Mouse (Mus musculus): ENCODE results near the gene Sema3e.

Sema3e gene

DNA sequence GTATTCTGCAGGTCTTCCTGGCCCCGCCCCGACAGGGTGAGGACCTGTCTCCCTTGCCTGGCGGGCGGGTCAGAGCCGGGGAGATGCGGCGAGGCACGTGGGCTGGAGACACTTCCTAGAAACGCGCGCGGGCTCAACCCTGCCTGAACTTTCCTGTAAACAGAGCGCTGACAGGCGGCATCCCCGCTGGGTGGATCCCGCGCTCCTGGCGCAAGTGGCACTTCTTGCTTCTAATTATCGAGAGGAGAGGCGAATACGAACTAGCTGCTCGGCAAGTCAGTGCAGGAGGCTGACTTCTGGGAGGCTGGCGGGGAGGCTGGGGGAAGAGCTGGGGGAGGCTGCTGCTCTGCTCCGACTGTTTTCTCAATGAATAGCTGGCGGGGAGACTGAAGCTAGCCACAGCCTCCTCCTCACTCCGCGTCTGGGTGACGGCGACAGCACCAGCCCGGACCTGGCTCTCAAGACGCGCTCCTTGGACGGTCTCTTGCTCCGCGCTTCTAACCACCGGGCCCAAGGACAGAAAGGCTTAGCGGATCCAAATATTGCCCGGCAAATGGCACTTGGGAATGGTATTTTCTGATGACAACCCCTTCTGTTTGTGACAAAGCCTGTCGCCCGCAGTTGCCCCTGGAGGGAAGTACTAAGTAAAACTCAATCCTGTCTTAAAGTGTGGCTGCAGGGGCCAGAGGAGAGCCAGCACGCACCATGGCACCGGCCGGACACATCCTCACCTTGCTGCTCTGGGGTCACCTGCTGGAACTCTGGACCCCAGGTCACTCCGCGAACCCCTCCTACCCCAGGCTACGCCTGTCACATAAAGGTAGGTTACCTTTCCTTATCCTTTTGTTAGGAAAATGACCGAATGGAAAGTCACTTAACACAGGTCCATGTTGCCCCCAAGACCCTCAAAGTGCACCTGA lies at the start of gene Sema3e:
Gene Sema3e, plus strand, starts transcription at position 72 of the 920 bp plus-strand sequence.
- DNase-seq (ENCODE audit: low read depth, low spot score): no peak

DNA sequence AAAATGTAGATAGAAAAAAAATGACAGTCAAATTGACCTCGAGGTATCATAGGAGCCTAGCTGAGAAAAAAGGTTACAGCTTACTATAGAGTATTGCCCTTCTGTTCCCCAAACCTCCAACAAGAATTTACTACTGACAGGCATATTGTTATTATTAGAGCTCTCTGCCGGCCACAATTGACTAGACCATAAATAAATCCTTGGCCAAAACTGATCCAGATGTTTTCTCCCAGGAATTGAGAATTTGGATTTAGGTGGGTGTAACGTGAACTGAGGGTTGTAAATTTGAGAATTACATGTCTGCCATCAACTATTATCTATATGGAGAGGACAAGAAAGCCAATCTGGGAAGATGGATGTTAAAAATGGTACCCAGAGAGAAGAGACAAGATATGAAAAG lies 47.5 kb upstream of the Sema3e start:
- no peak for DNase-seq (ENCODE audit: low read depth, low spot score)

DNA sequence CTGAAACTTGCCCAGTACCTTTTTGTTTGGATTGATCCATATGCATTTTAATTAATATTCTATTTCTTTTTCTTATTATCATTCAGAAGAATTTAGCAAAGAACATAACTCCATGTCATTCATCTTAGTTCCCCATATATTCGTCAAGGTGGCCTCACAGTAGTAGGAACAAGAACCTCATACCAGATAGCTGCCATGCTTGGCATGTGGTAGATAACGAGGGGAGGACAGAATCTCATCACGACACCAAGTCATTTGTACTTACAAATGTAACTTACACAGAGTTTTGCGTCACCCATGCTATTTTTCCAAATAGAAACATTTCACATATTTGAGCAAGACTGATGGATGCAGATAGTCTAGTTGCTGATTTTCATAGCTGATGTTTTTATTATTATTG lies 45.9 kb upstream of the Sema3e start:
- DNase-seq (ENCODE audit: low read depth, low spot score): no peak

DNA sequence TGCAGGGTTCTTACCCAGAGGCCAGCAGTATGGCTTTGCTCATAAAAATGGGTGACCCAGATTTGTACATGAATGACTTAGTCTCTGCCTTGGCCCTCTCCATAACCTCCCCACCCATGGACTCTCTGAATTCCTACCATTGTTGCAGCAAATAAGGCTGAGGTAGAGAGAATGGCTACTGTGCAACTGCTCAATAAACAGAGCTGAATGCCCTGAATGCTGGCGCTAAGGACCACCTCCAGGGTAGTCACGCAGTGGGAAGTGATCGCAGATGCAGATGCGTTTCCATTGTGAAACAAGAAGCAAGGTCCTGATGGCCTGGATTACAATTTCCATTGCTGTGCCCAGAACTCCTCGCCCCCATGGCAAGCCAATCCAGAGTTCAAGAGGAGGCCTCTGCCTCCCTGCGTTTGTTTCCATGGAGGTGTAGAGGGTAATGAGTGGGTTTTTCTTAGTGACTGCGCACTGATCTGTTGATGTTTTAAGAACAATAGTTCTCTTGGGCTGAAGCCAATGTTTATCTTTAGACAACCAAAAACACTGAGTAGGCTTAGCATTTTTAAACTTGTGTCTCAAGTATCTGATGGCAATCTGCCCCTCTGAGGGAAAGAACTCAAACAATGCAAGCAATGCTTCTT lies 42.5 kb upstream of the Sema3e start:
- DNase-seq (ENCODE audit: low read depth, low spot score): no peak

DNA sequence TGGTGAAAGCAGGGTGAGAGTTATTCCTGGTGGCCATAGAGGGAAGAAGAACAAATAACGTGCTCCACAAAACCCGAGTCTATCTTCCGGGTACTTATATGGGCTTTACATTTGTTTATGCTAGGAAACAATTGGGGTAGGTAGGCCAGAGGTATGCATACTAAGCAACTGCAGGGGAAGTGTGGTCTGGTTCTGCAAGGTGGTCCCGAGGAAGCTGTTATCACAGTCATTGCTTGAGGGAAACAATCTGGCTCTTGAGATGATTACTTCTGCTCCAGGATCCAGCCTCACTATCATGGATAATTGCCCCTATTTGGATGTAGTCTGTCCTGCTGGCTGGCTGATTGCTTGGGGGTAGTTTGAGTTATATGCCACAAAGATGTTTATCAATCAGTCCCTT lies 41.5 kb upstream of the Sema3e start:
- no peak for DNase-seq (ENCODE audit: low read depth, low spot score)

DNA sequence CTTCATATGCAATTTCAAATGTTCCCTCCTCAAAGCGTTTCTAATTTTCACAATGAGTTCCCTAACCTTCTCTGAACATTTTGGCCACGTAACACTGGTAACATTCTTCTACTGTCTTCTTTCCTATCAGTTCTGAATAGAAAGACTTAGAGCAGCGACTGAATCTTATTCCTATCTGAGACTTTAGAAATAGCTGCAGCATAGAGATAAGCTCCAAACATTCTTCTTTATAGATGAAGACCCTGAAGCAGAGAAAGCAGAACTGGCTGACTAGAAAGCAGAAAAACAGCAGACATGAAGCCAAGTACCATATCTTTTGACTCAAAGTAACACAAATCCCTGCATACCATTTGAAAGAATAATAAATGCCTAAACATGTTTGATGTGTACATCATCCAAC lies 39.4 kb upstream of the Sema3e start:
- no peak for DNase-seq (ENCODE audit: low read depth, low spot score)

DNA sequence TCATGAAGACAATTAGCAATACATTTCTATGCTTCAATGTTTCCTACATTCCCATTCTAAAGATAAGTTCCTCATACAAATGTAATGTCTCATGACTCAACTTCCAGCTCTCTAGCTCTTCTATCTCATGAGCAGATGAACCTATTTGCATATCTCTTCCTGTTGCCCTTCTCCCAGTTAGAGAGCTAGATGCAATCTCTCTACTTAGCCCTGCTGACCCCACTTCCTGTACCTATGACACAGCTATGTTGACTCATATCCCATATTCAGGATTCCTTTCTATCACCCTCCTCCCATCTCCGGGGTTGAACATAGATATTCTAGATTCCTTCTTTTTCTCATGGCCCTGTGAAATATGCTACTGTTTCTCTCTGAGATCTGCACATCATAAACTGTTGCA lies 38.0 kb upstream of the Sema3e start:
- no peak for DNase-seq (ENCODE audit: low read depth, low spot score)

DNA sequence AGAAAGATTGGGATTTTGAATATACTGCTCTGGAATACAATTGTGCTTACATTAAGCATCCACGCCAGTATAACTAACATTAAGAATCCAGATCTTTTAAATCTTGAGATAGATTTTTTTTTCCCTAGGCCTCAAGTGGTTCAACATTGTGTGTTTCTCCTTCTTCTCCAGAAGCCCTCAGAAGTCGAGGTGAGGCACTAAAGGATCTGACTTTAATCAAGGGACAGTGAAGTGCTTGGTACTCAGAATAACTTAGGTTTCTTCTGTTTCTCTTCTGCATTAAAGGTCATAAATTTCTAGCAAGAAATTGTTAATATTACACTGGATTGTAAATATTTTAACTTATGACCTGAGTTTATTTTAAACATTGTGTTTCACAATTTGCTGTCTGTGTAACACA lies 37.1 kb upstream of the Sema3e start:
- no peak for DNase-seq (ENCODE audit: low read depth, low spot score)

DNA sequence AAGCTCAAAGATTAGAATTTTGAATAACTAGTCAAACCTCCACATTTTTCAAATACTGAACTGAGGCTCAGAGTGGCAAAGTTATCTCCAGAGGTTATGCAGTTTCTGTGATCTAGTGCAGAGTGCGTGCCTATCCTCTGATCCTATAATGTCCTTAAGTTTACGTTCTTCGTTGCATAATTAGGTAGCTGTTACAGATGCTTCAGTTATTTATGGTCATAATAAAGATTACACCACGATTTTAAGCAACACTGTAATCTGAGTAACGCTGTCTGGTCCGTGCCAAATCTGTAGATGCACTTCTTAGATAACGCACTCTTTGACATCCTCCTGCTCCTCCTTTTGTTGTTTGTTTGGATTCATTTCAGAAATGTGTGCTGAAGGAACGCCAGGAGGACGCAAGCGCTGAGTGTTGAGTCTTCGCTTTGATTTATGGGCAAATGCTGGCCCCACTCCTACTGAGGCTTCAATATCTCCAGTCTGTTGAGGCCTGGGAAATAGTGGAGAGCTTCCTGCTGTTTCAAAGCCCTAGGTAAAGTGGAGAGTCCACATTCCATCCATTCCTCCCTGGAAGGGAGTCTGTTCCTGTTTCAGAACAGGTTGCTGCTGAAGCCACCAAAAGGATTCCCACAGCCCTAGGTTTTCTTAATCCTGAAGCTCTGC lies 32.2 kb upstream of the Sema3e start:
- no peak for DNase-seq (ENCODE audit: low read depth, low spot score)

DNA sequence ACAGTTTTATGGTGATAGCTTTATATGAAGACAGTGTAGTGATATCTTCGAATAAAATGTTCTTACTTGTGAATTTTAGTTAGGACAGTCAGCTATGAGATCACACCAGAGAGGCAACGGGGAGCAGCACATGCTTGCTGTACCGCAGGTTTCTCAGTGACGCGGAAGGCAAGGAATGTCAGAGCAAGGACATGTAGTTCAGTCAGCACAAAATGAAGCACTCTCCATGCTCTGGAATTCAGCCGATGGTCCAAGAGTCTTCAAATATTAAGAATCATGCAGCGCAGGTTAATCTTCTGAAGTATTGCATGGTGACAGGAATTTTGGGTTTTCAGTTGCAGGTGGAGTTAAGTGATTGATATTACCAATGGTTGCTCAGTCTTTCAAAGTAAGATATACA lies 3.3 kb downstream of the Sema3e start:
- no peak for DNase-seq (ENCODE audit: low read depth, low spot score)

DNA sequence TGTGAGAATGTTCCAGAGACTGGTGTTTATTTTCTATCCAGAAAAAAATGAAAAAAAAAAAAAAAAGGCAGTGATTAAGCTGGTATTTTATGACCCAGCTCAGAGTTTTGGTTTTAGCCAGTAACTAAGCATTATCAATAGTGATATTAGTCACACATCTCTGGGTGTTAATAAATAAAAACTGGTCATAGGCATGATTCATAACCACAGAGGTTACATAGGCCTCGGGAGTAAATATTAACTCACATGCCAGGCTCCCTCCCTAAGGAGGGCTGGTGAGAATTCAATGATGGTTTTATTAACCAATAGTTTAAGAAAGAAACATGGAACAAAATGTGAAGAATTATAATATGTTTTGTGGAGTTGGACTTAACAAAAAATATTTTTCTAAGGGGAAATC lies 5.7 kb downstream of the Sema3e start:
- DNase-seq (ENCODE audit: low read depth, low spot score): no peak

DNA sequence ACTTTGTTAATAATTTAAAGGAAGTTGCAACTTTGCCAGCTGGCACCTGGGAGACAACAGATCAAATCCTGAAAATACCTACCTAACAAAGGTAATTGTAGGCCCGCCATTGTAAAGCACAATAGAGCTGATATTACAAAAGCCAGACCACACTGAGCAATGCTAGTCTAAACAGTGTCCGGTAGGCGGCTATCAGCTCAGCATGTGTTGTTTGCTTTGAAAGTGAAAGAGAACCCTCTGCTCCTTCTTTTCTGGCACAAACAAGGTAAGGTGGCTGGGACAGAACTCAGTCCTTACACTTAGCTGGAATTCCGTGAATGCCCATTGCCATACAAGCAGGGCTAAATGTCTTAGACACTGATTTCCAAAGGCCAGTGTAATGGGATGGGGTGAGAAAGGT lies 7.0 kb downstream of the Sema3e start:
- DNase-seq (ENCODE audit: low read depth, low spot score): no peak

DNA sequence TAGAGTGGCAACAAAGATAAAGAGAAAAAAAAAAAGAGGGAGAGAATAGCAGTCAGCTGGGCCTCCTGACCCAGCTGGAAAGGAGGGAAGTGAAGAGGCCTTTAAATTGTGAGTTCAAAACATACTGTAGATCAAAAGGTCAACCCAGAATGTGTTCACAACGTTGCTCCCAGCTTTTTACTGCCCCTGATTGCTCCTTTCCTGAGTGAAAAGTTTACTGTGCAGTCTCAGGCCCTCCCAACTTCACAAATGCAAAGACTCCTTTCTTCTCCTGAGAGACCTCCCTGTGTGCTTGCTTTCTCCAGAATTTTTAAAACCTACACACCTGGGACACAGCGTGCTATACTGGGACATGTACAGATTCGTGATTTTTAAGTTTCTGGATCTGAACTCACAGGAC lies 8.2 kb downstream of the Sema3e start:
- no peak for DNase-seq (ENCODE audit: low read depth, low spot score)

DNA sequence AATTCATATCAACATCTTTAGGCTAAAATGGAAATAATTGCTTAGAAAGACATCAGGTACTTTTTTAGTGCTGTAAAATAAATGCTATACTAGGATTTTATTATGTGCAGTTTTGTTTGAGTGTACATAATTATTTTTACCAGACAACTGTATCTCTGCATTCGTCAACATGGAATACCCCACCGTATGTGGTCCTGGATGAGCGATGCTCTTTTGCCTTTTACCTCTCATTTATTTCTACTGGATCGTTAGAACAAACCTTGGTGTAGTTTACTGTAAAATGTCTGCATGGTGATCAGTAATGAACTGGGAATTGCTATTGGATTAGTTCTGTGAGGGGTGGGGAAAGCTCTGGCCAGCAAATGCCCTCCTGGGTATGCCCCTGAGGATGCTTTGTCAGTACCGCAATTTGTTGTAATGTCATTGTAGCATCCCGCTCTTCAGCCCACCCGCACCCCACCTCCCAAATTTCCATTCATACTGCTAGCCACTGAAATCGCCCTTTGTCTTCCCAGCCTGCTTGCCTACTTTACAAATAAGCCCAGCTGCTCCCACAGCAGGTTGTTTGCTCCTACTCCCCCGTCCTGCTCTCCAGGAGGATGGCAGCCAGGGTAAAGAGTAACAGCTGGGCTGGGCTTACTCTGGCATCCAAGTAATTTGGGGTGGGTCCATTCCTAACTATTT lies 13.9 kb downstream of the Sema3e start:
- no peak for DNase-seq (ENCODE audit: low read depth, low spot score)

DNA sequence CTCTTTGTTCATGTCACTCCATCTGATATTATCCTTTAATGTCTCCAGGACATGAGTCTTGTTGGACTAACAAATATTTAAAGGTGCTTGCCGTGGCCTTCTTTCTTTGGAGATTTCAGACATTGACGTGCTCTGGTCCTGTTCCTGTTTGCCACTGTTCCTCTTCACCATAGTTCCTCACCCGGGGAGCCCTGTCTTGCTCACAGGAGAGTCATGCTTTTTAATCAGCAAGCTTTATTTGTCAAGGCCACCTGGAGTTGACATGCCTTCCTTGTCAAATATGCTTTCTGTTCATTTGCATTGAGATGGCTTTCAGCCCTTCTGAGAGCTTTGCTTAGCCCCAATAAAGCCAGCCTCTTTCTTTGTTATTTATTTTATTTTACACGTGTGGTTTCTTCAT lies 15.1 kb downstream of the Sema3e start:
- DNase-seq (ENCODE audit: low read depth, low spot score): no peak

DNA sequence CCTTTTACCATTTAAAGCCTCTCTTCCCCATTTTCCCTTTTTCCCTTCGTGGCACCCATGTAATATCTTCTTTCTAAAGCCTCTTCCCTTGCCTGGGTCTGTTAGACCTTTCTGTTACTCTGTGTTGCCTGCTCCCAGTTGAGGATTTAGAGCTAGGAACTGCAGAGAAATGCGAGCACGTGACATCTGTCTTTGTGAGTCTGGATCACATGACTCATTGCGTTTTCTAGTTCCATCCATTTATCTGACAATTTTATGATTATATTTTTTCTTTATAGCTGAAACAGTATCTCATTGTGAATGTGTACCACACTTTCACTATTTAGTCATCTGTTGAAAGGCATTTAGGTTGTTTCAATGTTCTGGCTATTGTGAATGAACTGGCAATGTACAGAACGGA lies 18.0 kb downstream of the Sema3e start:
- DNase-seq (ENCODE audit: low read depth, low spot score): no peak

DNA sequence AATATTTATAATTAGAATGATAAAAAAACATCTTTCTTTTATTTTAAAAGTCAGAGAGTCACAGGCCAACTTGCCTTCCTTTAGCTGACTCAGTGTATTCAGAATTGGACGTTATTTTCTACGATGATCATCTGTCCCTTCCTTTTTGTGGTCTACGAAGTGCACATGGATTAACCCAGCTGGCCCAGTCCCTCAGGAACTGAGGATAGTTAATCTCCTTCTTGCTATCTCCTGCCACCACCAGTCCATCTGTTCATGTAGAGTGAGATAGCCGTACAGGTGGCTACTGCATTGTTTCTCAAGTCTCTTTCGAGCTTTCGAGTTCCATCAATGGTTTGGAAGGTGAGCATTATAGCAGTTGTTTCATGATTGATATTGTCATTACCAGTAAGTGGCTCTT lies 18.9 kb downstream of the Sema3e start:
- DNase-seq (ENCODE audit: low read depth, low spot score): no peak

DNA sequence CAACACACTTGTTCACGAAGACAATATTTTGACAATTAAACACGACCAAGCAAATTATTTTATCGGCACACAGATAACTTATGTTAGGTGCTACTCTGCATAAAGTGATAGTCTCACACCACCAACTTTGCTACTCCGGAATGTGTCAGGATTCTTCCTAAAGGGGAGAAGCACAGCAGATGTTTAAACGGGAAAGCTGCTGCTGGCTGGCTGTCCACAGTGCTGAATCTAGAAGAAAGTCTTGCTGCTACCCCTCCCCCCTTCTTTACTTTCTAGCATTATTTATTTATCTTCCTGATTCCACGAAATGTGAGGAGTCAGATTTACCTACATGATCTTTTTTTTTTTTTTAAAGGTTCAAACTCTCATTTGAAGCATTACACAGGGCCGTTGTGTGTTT lies 23.6 kb downstream of the Sema3e start:
- DNase-seq (ENCODE audit: low read depth, low spot score): no peak

DNA sequence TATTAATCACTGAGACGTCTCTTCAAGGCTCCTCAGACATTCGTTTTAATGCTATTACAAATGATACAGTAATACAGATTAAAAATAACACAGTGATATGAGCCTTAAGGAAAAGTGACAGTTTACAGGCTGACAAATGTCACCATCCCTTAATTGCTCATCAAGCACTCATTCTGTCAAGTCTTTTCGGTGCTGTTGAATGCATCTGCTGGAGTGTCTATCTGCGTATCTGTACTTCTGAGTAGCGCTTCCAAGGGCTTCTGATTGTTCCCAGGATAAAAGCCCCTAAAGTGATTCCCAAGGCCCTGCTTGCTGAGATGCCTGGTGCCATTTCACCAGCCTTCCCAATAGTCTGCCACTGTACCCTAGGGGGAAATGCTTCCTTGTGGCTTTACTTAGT lies 29.4 kb downstream of the Sema3e start:
- DNase-seq (ENCODE audit: low read depth, low spot score): no peak

DNA sequence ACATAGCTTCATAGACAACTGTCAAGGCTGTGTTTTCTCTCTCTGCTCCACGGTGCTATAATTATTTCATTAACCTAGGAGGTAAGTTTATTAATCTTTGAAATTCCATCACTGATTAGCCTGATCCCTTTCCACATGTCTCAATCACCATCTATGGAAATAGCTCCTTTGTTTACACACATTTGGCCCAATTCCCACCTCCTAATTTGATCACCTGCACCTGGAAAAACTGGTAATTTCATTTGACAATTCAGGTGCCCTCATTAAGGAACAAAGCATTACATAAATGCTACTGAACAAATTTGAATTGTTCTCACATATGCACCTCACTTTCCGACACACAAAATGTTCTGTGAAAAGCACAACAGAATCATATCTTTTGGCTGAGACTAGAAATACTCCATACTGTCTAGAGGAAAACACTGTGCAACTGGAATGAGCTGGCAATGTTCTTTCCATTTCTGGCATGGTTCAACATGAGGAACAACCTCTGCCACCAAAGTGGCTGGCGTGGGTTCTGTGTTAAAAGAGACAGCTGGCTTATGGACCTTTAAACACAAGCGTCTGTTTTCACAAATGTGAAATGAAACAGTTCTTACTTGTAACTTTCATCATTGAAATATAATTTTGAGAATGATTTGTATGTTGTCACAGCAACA lies 34.9 kb downstream of the Sema3e start:
- no peak for DNase-seq (ENCODE audit: low read depth, low spot score)

DNA sequence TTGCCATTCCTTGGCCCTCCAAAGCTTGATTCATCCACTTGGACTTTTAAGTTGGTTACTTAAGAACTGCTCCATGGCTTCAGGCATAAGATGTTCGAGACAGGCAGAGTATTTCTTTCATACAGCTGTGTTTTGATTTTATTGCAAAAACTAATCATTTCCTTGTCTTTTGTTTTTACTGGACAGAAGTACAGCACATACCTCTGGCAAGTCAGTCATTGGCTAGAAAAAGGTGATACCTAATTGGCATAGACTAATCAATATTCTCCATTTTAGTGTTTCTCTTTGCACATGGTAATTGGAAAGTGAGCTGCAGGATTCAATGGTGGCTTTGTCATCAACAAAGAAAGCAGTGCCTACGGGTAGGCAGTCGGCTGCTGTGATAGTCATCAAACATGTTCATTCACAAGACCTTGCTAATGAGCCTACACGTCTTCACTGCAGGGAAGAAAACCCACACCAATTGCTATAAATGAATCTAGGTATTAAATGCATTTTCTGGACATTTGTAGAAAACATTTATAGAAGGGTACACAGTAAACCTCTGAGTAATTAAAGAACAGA lies 37.9 kb downstream of the Sema3e start:
- DNase-seq (ENCODE audit: low read depth, low spot score): no peak
